Mouse (Mus musculus): Measurements from ENCODE around the gene Uap1l1.
A peak's percentile ranks its signal among the peaks of the same experiment; 100 is the strongest.

Uap1l1 gene

DNA sequence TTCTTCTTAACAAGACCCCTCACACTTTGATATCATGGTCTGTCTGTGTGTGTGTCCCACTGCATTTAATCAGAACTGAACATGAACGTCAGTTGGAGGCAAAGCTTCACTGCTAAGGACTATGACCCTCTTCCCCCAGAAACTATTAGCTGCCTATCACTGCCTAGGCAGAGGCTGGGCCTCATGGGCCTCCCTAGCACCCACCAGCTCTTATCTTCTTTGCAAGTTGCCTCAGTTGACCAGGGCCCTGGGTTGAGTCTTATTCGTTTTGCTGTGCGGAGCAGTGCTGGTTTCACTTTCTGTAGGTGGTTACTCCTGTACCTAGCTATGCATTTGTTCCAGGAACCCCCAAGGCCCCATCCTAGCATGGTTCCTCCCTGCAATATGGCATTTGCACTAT, 4.5 kb upstream of the Uap1l1 start:
- DNase-seq: no peak

DNA sequence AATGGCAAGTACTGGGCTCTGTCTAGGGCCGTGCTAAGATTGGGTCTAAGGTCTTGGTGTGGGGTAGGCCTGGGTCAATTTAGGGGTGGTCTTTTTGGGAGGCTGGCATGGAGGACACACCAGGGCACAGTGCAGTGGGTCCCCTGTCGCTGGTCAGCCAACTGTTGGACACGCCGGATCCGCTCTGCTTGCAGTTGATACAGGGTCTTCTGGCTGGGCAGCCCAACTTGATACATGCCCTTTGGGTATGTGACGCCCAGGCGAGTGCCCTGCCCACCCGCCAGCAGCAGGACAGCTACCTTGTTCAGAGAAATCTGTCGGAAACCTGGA, 756 bp downstream of the Uap1l1 start:
- no peak for DNase-seq

DNA sequence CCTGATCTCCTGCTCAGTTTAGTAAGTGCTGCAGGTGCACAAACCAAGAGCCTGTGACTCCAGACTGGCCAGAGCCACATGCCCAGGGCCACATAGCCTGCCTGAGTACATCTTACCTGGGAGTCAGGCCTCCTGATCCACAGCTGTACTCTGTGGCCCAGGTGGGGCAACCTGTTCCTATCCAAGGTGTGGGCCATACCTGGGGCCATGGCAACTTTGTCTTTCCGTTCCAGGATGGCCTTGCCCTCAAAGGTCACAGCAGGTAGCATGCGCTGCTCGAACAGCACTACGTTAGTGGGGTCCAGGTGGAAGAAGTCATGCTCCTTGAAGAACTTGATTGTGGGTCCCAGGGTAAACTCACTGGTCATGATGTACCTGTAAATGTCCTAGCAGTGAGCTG, 1.2 kb downstream of the Uap1l1 start:
- no peak for DNase-seq

DNA sequence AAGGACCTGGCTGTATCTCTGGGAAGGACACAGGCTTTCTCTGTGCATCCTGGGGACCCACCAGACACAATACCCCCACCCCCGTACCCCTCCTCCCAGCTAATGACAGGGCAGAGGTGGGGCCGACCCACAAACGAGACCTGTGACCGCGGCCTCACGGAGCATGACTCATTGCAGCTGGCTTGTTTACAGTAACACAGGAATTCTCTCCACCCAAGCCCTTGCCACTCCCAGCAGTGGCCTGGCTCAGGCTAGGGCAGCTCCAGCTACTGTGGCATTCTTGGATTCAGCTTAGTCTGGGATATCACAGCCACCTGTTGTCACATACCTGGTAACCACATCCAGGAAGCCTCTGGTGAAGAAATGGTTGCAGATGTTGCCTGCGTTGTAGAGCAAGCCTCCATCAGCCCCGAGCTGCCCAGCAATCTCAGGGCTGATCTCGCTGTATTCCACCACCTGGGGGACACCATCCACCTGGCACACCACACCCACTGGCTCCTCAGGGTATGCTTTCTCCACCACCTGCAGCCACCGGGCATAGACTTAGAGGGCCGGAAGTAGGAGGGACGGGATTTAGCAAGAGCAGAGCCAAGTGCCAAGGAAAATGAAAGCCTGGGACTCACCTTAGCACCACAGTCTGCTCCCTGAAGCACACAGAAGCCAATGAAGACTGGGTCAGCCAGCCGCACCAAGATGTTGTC, 1.9 kb downstream of the Uap1l1 start:
- DNase-seq: no peak

DNA sequence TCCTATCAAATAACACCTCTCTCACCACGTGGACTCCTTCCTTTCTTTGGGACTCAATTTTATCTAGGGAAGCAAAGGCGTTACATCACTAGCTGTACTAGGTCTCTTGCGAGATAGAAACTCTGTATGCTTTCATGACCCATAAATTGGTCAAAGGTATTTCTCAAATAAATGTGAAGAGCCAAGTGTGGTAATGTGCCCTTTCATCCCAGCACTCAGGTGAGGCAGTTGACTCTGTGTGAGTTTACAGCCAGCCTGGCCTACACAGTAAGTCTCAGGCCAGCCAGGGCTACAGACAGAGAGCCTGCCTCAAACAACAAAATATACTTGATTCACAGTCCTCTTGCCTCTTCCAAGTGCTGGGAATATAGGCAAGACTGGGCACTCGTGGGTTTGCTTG, 5.6 kb downstream of the Uap1l1 start:
- DNase-seq: no peak

DNA sequence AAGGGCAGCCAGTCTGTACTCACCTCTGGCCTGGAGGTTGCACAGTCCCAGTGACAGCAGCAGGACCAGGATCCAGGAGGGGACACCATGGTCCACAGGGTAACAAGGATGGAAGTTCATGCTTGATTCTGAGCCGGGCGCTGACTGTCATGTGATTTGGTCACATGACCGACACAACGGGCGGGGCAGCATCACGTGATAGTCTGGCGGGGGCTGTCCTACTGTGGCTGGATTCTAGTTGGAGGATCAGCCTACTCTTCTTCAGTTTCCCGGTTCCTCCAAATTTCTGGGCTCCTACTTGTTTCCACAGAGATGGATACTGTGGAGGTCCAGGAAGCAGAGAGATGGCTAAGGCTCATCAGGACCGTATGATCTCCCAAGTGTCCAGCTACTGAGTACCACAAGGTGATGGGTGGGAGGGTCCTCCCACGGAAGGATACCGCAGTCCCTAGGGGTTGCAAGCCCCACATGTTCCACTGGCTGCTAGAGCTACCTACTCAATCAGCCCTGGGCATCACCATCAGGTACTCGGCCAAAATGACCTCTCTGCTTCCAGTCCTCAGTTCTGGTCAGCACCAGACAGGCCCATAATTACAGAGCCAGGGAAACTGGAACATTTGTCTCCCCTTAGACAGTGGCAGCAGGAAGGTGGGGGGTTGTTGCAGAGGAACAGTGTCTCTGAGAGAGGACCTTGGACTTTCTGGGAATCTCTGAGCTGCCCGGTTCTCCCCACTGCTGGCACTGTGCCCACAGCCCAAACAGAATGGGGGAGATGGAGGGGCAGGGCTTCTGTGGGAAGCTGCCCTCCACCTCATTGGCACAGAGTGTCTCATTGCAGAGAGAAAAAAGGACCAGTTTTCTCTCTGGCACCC, 9.0 kb downstream of the Uap1l1 start, which contains the start of gene Dpp7:
Gene Dpp7 (minus strand): TSS at position 152 of the 872 bp plus-strand sequence.
- DNase-seq: peak; percentile 83

DNA sequence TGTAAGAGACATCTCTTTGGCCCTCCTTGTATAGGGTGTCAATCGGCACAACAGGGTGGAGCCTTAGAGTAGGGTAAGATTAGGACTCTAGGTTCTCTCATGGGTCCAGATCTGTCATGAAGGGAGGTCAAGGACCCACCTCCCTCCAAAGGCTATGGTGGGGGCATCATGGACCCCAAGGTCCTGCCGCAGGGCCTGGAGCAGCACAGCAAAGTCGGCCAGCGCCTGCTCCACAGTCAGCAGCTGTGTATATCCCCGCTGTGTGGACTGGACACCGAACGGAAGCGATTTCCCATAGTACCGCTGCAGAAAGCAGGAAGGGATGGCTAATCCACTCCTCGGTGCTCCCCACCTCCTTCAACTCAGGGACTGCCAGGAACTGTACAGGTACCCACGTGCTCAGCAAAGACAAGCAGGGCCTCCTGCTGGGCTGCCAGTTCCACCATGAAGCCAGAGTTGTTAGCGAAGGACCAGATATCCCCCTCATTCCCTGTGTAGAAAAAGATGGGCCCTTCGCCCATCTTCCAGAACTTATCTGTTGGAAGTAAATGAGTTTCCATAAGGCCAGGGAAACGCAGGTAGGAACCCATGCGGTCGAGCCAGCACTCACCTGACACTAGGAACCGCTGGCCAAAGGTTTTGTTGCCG, 9.9 kb downstream of the Uap1l1 start:
- no peak for DNase-seq

DNA sequence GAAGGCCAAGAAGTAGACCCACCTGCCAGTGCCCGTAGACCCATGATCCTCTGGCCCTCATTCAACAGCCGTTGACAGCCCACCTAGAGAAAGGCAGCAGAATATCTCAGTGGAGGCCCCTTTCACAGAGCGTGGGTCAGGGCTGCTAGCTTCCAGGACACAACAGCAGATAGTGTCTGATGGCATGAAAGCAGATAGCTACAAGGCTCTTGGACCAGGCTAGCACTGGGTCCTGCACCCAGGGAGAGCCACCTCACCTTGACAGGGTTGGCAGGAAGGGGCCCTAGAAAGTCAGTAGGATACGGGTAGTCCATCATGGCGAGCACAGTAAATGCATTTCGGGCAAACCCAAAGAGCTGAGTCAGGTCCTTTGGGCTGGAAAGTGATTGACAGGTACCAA, 11.3 kb downstream of the Uap1l1 start:
- no peak for DNase-seq

DNA sequence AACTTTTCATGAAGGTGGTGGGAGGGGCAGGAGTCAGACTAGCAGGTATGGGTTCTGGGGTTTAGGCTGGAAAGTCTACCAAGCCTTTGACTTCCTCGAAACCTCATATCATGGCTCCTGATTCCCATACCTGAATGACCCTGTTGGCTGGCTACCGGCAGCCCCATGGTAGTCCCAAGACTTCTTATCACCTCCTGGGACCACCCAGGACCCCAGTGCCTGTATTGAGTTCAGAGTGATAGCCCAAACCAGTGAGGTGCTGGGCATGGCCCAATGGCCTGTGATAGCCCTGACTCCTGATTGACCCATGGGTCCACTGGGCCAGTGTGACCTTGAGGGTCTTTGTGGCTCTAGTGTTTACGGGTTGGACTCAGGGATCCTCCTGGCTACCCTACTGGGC, 14.8 kb downstream of the Uap1l1 start:
- no peak for DNase-seq

DNA sequence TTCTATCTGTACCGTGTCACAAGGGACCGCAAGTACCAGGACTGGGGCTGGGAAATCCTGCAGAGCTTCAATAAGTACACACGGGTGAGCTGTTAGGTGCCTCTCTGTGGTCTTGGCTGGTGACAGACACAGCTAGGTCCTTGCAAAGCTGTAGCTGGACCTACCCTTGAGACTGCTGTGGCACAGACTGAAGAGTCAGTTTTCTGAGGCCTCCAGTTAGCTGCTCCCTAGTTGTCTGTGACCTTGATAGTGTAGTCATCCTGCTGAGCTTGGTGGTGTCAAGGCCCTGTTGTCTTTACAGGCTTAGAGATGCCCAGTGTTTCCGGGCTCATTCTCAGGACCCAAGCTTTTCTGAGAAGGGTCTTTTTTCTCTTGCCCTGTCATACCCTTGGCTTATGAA, 16.0 kb downstream of the Uap1l1 start:
- no peak for DNase-seq

DNA sequence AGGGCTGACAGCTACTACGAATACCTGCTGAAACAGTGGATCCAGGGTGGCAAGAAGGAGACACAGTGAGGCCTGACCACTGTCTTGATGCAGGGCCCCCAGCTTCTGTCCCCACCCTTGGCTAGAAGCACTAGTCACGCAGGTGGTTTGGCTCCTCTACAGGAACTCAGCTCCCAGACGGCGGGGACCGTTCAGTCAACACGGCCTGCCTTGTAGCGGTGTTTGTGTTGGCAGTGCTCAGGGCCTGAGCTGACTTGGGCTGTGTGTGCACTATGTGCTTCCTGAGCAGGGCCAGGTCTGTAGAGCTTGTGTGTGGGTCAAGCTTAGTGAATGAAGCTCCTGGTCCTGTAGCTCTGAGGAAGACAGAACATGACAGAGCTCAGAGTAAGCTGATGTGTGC, 17.3 kb downstream of the Uap1l1 start:
- no peak for DNase-seq

DNA sequence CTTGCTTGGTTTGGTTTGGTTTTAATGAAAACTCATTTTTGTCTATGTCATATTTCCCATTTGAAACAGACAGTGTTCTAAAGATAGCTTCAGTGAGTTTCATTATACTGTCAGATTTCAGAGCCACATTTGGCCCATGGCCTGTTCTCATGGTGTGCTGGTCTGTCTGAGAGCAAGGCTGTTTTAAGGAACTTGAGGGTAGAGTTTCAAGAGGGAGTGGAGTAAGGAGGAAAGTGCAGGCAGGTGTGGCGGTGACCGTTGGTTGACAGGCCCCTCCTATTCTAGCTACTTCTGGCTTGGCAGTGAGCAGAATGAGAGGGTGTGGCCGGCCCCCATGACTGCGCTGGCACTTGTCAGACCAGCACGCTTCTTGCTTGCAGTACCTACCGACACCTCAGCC, 27.2 kb downstream of the Uap1l1 start:
- DNase-seq: no peak

DNA sequence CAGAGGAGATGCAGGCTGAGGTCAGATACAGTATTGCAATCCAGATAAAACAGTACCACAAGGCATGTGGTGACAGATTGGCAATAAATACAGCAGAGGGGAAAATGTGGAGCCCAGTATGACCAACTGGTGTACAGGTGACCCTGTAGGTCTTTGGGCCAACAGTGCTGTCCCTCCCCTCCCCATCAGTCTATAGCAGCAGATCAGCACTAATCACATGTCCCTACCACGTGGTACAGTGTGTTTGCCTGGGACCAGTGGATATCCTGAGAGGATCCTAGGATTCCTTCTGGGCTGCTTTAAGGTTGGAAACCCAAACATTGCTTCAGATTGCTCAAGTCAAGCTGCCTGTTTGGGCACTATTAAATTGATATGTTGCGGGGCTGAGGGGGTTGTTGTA, 31.9 kb downstream of the Uap1l1 start:
- no peak for DNase-seq

DNA sequence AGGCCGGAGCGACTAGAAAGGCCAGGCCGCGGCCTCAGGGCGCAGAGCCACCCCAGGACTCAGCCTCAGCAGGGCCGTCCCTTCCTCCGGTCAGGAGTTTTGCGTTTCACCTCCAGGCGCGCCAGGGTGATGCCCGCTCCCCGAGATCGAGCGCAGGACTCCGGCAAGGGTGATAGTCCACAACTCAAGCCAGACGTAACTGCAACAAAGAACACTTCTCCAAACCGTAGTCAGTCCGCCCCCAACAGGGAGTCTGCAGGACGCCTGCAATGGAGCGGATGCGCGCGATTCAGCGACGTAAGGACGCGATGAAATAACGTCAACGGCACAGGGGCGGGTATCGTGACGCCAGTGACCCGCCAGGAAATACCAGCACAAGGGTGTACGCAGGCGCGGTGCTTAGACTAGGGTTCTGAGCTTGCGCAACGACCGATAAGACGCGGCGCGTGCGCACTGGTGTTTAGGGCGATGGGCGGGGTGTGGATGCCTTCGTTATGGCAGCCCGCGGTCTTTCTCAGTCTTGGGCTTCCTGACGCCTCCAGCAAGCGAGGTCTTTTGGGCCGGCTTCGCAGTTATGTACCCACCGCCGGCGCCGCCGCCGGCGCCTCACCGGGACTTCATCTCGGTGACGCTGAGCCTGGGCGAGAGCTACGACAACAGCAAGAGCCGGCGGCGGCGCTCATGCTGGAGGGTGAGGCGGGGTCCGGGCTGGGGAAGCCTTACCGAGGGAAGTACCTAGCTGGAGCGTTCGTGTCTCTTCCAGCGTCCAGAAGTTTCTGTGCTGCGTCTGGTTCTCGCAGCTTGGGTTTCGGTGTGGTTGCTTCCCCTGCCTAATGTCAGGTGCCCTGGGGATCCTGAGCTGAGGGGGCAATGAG, 33.0 kb downstream of the Uap1l1 start, which contains the start of gene Man1b1:
Gene Man1b1 (plus strand): TSS at position 53 of the 875 bp plus-strand sequence.
- peak; percentile 99 for DNase-seq

DNA sequence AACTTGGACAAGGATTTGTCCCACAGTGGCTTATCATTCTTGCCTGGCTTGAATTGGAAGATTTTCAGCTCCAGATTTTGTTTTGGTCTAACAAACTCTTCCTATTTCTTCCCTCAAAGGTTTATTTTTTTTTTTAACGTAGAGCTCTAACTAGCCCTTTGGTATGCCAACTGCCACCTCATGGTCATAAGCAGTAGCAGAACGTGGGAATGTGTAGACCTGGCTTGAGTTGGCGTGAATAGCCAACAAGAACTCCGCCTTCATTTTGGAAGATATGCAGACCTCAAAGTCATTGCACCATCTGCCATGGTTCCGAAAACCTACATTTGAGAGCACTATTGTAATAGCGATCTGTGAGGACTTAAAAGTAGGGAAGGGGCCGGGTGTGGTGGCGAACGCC, 34.0 kb downstream of the Uap1l1 start:
- no peak for DNase-seq

DNA sequence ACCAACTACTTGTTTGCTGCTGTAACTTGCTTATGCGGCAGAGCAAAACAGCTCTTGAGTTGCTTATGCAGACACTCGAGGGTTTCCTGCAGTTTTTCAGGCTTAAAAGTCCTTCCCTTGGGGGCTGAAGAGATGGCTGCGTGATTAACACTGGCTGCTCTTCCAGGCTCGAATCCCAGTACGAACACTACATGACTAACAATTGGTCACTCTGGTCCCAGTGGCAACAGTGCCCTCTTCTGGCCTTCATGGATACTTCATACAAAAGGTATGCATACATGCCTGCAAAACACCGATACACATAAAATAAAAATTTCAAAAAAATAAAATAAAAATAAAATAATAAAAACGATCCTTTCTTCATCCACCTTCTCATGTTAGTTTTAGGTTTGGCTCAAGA, 37.0 kb downstream of the Uap1l1 start:
- DNase-seq: peak; percentile 54

DNA sequence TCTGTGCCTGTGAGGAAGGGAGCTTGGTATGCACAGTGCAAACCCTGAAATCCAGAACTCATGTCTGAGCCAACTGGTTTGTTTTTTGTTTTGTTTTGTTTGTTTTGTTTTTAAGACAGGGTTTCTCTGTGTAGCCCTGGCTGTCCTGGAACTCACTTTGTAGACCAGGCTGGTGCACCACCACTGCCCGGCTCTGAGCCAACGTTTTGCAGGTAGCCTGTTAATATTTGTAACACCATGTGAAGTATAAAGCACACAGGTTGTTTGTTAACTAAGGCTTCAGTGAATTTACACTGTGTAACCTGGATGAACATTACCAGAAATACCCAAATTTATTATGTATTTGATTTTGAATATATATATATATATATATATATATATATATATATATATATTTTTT, 39.4 kb downstream of the Uap1l1 start:
- no peak for DNase-seq

DNA sequence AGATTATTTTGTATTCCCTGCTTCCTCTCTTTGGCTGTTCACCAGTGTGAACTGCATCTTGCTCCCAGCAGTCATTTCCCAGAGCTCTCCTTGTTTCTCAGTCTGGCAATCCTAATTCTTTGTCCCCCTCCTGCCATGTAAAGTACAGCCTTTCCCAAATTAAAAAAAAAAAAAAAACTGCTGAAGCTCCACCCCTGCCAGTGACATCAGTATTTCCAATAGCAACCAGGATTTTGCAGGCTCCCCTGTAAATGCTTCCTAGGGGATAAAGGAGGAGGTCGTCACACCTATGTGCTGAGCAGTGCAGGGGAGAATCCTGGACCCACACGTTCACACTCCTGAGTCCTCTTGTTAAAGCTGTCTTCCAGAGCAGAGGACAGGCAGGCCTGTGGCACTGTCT, 45.4 kb downstream of the Uap1l1 start:
- DNase-seq: no peak

DNA sequence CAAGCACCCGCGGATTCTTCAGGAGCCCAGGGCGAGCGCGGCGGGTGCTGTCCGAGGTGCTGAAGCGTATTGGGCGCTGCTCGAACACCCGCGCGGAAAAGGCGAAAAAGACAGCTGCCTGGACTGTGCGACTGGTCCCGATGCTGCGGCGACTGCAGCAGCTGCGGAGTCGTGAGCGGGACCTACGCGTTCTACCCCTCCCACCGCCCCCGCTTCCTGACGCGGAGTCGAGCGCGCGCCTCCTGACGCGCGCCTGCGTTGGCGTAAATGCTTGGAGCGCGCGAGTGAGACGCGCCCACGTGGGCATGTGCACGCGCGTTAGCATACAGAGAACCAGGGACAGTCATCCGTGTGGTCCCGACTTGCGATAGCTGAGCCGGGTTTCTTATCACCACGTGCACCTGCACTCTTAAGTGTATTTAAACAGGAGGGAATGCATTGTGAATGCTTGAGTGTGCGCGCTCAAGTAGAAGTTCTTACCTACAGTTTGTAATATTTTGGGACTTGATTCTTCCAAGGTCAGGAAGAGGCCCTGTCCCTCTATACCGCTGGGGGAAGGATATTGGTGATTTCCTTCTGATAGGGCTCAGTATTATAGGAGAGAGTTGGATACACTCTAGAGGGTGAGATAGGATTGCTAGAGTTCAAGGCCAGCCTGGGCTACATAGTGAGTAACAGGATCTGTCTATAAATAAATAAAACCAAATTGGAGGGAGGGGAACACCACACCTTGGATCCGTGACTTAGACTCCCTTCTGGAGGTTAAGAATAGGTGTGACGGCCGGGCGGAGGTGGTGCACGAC, 46.3 kb downstream of the Uap1l1 start, which contains the start of gene Grin1:
Gene Grin1 (minus strand): TSS at position 217 of the 803 bp plus-strand sequence.
- peak; percentile 84 for DNase-seq

DNA sequence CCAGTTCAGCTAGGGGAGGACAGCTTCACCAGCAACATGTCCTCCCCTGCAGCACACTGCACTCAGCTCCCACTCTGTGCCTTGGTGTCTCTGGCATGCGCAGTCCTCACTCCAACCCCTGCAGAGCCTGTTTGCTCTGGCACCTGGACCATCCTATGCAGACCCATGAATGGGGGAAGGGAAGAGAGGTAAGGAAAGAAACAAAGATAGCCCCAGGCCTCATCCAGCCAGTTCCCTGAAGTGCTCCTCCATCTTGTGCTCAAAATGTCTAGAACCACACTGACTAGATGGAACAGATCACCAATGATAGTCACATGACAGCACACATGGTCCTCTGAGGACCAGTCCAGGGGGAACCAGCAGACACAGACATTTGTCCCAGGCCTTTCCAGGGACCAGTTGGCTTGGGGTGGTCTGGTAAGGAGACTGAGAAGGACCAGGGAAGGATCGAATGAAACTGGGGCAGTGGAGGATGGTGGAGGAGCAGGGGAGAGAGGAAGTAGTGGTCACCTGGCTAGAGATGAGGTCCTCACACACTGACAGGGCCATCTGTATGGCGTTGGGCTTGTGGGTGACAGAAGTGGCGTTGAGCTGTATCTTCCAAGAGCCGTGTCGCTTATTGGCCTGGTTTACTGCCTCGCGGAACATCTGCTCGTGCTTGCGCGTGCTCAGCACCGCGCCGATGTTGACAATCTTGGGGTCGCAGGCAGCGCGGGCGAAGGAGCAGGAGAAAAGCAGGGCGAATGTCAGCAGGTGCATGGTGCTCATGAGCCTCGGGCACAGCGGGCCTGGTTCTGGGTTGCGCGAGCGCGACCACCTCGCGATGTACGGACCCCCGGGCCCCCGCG, 47.1 kb downstream of the Uap1l1 start:
- DNase-seq: peak; percentile 60

DNA sequence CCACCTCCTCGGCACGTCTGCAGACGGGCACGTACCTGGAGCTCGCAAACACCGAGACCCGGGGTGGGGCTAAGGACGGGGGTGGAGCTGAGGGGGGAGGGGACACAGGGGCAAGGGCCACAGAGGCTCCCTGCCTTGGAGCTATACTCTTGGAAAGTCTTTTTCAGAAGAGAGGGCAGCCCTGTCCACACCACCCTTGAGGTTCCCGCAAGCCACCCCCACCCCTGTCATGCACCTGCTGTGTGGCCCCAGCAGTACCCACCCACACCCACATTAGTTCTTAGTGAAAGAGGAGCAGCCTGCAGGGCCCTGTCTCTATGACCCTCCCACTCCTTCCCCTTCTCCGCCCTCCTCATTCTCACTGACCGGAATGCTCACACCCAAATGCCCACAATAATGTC, 54.0 kb downstream of the Uap1l1 start:
- DNase-seq: no peak

Data from cerebellum, adult 8-10 months (tissue).